Mouse (Mus musculus) limb, embryonic 15.5 days (tissue): ENCODE data around the gene Slc4a8. TPM values are rescaled to one million over a fixed set of nuclear protein-coding genes. Genes with fewer than 3 reads are reported as not detected.
"Not testable (repeated sequence)": the region's sequence is repeated elsewhere in the genome, so short reads cannot be mapped to it uniquely, and the experiment has no call there.

Source experiments
- ATAC-seq: fragments of 200-750 bp; cut with Nextera tagmentation; 2 replicates; pipeline ENCODE4 v1.8.0; 2017; ENCODE audit warnings: low read depth, moderate TSS enrichment; ENCODE audit not compliant: insufficient number of reproducible peaks, low FRiP score, low TSS enrichment
- H3K27ac ChIP-seq: fragments of 300-500 bp; sonication (generic); 2 replicates; pipeline ENCODE4 v1.5.1; 2015; ENCODE audit warnings: moderate library complexity, mild to moderate bottlenecking, inconsistent platforms
- H3K27me3 ChIP-seq: fragments of 300-500 bp; sonication (generic); 2 replicates; pipeline ENCODE4 v1.6.1; 2015; ENCODE audit warnings: inconsistent platforms
- H3K36me3 ChIP-seq: fragments of 300-500 bp; sonication (generic); 2 replicates; pipeline ENCODE4 v1.6.1; 2015; ENCODE audit warnings: inconsistent platforms
- H3K4me1 ChIP-seq: fragments of 300-500 bp; sonication (generic); 2 replicates; pipeline ENCODE4 v1.6.1; 2015; ENCODE audit warnings: inconsistent platforms
- H3K4me2 ChIP-seq: fragments of 300-500 bp; sonication (generic); 2 replicates; pipeline ENCODE4 v1.6.1; 2015; ENCODE audit warnings: mild to moderate bottlenecking, inconsistent platforms
- H3K4me3 ChIP-seq: fragments of 300-500 bp; sonication (generic); 2 replicates; pipeline ENCODE4 v1.5.1; 2015; ENCODE audit warnings: mild to moderate bottlenecking, inconsistent platforms
- H3K9ac ChIP-seq: fragments of 300-500 bp; sonication (generic); 2 replicates; pipeline ENCODE4 v1.6.1; 2015; ENCODE audit warnings: inconsistent platforms
- H3K9me3 ChIP-seq: fragments of 300-500 bp; sonication (generic); 2 replicates; pipeline ENCODE4 v1.6.1; 2016; ENCODE audit warnings: inconsistent platforms
- WGBS: fragments of 180-500 bp; shearing (Covaris S2); methylation state at CpG from one replicate; pipeline ENCODE4 v1.1.7; 2015; 5-methylcytosine and 5-hydroxymethylcytosine counted together
- polyA plus RNA-seq: library from polyadenylated mRNA; unstranded; fragments of >200 nt; fragmentation: Nextera tagmentation; extraction: Ambion mirVana; gene quantifications from 2 replicates; pipeline ENCODE4 v1.2.1, GENCODE M21; 2015

The Slc4a8 gene
- polyA plus RNA-seq, 1 experiment from 2014 or later = 3.7 TPM

GRCm38 (mm10) chr15:100818860-100819259, 57.3 kb downstream of the Slc4a8 start:
- no peaks in the 10 kb centered on the region for H3K9me3 ChIP-seq
- no peak overlapping the region for H3K9ac ChIP-seq
- no peaks in the 10 kb centered on the region for H3K36me3 ChIP-seq
- H3K4me1 ChIP-seq = peaks cover 18% of the 10 kb centered on the region
- peaks cover 5% of the 10 kb centered on the region; the same call in 1 of the 2 replicates for H3K27me3 ChIP-seq
- H3K4me2 ChIP-seq = no peak overlapping the region
- no peak overlapping the region for H3K4me3 ChIP-seq
- ATAC-seq = no peak
- H3K27ac ChIP-seq = no peak overlapping the region
- WGBS = 74% methylated on average over 3 of the region's 3 CpGs

- H3K4me1 ChIP-seq = peaks cover 8% of the 10 kb centered on the region
- WGBS = 61% methylated on average over 8 of the region's 8 CpGs
- no peak overlapping the region for H3K27ac ChIP-seq
- H3K4me3 ChIP-seq = no peak overlapping the region
- H3K9ac ChIP-seq = no peak overlapping the region
- no peaks in the 10 kb centered on the region for H3K9me3 ChIP-seq
- ATAC-seq = no peak
- H3K27me3 ChIP-seq = peaks cover 28% of the 10 kb centered on the region
- H3K36me3 ChIP-seq = no peaks in the 10 kb centered on the region
- H3K4me2 ChIP-seq = no peak overlapping the region
Observed at GRCm38 (mm10) chr15:100821824-100822223, 60.3 kb downstream of the Slc4a8 start.

GRCm38 (mm10) chr15:100822370-100822769, 60.8 kb downstream of the Slc4a8 start:
- not testable (repeated sequence) for ATAC-seq, H3K27ac ChIP-seq
- WGBS = 68% methylated on average over 4 of the region's 4 CpGs

GRCm38 (mm10) chr15:100825249-100825856, 63.8 kb downstream of the Slc4a8 start:
- WGBS = 16% methylated on average over 26 of the region's 26 CpGs
- ATAC-seq = peak; percentile 44; the same call in 1 of the 2 replicates
- Histone ChIP-seq H3K27me3 (peaks cover 28% of the 10 kb centered on the region), H3K4me2 (peak overlapping the region; percentile 30), H3K27ac (no peak overlapping the region), H3K36me3 (no peaks in the 10 kb centered on the region), H3K9ac (no peak overlapping the region), H3K4me3 (no peak overlapping the region), H3K9me3 (no peaks in the 10 kb centered on the region), H3K4me1 (peaks cover 8% of the 10 kb centered on the region)

More at GRCm38 (mm10) chr15:100822370-100822769, 60.8 kb downstream of the Slc4a8 start:
- not testable (repeated sequence) for H3K4me3 ChIP-seq, H3K4me1 ChIP-seq, H3K9me3 ChIP-seq, H3K4me2 ChIP-seq, H3K9ac ChIP-seq, H3K36me3 ChIP-seq
- H3K27me3 ChIP-seq = peaks cover 28% of the 10 kb centered on the region

GRCm38 (mm10) chr15:100826076-100826475, 64.5 kb downstream of the Slc4a8 start:
- no peak overlapping the region for H3K4me2 ChIP-seq
- no peaks in the 10 kb centered on the region for H3K36me3 ChIP-seq
- WGBS = 87% methylated on average over 8 of the region's 8 CpGs
- no peak overlapping the region for H3K9ac ChIP-seq
- peaks cover 28% of the 10 kb centered on the region for H3K27me3 ChIP-seq
- no peak for ATAC-seq
- no peaks in the 10 kb centered on the region for H3K9me3 ChIP-seq
- H3K4me1 ChIP-seq = peaks cover 8% of the 10 kb centered on the region
- H3K4me3 ChIP-seq = no peak overlapping the region
- no peak overlapping the region for H3K27ac ChIP-seq

GRCm38 (mm10) chr15:100829775-100830174, 68.2 kb downstream of the Slc4a8 start:
- H3K4me1 ChIP-seq = peaks cover 10% of the 10 kb centered on the region
- no peaks in the 10 kb centered on the region for H3K36me3 ChIP-seq
- no peak overlapping the region for H3K27ac ChIP-seq
- no peak overlapping the region for H3K9ac ChIP-seq
- 85% methylated on average over 9 of the region's 9 CpGs for WGBS
- no peak for ATAC-seq
- peaks cover 14% of the 10 kb centered on the region for H3K27me3 ChIP-seq
- H3K9me3 ChIP-seq = no peaks in the 10 kb centered on the region
- no peak overlapping the region for H3K4me3 ChIP-seq
- H3K4me2 ChIP-seq = no peak overlapping the region

- no peak overlapping the region for H3K4me3 ChIP-seq
- no peak overlapping the region for H3K4me2 ChIP-seq
- peaks cover 2% of the 10 kb centered on the region; the same call in 1 of the 2 replicates for H3K4me1 ChIP-seq
- H3K36me3 ChIP-seq = no peaks in the 10 kb centered on the region
- H3K9me3 ChIP-seq = no peaks in the 10 kb centered on the region
- H3K27ac ChIP-seq = no peak overlapping the region
- peaks cover 6% of the 10 kb centered on the region; the same call in 1 of the 2 replicates for H3K27me3 ChIP-seq
- ATAC-seq = no peak
- WGBS = 59% methylated on average over 6 of the region's 6 CpGs
- H3K9ac ChIP-seq = no peak overlapping the region
Observed at GRCm38 (mm10) chr15:100830682-100831081, 69.1 kb downstream of the Slc4a8 start.

- Histone ChIP-seq H3K4me3 (no peak overlapping the region), H3K9ac (no peak overlapping the region), H3K27me3 (no peaks in the 10 kb centered on the region), H3K4me2 (no peak overlapping the region), H3K27ac (no peak overlapping the region), H3K9me3 (no peaks in the 10 kb centered on the region), H3K36me3 (no peaks in the 10 kb centered on the region), H3K4me1 (peaks cover 2% of the 10 kb centered on the region; the same call in 1 of the 2 replicates)
- ATAC-seq = no peak
- WGBS = 73% methylated on average over 8 of the region's 8 CpGs
Observed at GRCm38 (mm10) chr15:100832144-100832543, 70.6 kb downstream of the Slc4a8 start.

- WGBS = 24% methylated on average over 7 of the region's 7 CpGs
- Histone ChIP-seq H3K4me2 (no peak overlapping the region), H3K9me3 (no peaks in the 10 kb centered on the region), H3K27ac (no peak overlapping the region), H3K27me3 (no peaks in the 10 kb centered on the region), H3K36me3 (no peaks in the 10 kb centered on the region), H3K4me1 (peaks cover 2% of the 10 kb centered on the region; the same call in 1 of the 2 replicates), H3K4me3 (no peak overlapping the region), H3K9ac (no peak overlapping the region)
- no peak for ATAC-seq
Observed at GRCm38 (mm10) chr15:100832784-100833183, 71.2 kb downstream of the Slc4a8 start.

GRCm38 (mm10) chr15:100836729-100837128, 75.2 kb downstream of the Slc4a8 start:
- no peak overlapping the region for H3K27ac ChIP-seq
- H3K4me3 ChIP-seq = no peak overlapping the region
- H3K9me3 ChIP-seq = no peaks in the 10 kb centered on the region
- ATAC-seq = no peak
- no peak overlapping the region for H3K9ac ChIP-seq
- H3K36me3 ChIP-seq = no peaks in the 10 kb centered on the region
- H3K27me3 ChIP-seq = no peaks in the 10 kb centered on the region
- H3K4me2 ChIP-seq = no peak overlapping the region
- 86% methylated on average over 8 of the region's 8 CpGs for WGBS
- peaks cover 5% of the 10 kb centered on the region for H3K4me1 ChIP-seq

- Histone ChIP-seq H3K36me3 (no peaks in the 10 kb centered on the region), H3K4me3 (no peak overlapping the region), H3K9me3 (no peaks in the 10 kb centered on the region), H3K27ac (no peak overlapping the region; the same call in 1 of the 2 replicates), H3K9ac (no peak overlapping the region), H3K27me3 (no peaks in the 10 kb centered on the region), H3K4me1 (peaks cover 3% of the 10 kb centered on the region; the same call in 1 of the 2 replicates), H3K4me2 (no peak overlapping the region)
- peak; percentile 74; the same call in 1 of the 2 replicates for ATAC-seq
- WGBS = 24% methylated on average over 12 of the region's 12 CpGs
Observed at GRCm38 (mm10) chr15:100838607-100839207, 77.2 kb downstream of the Slc4a8 start.

GRCm38 (mm10) chr15:100844336-100844735, 82.8 kb downstream of the Slc4a8 start:
- Histone ChIP-seq H3K4me1 (no peaks in the 10 kb centered on the region), H3K36me3 (no peaks in the 10 kb centered on the region), H3K27ac (no peak overlapping the region), H3K4me2 (no peak overlapping the region), H3K4me3 (no peak overlapping the region), H3K9ac (no peak overlapping the region), H3K9me3 (no peaks in the 10 kb centered on the region), H3K27me3 (no peaks in the 10 kb centered on the region)
- ATAC-seq = no peak
- WGBS = 82% methylated on average over 7 of the region's 7 CpGs
